Mouse (Mus musculus): ENCODE measurements around the gene CN725425. TPM values are rescaled to one million over a fixed set of nuclear protein-coding genes. Genes with fewer than 3 reads are reported as not detected.

CN725425 gene
- total RNA-seq, 2 experiments from 2014 or later: 0.42 to 0.62 TPM

Other genes starting within 250 kb of the CN725425 start
- 10 to 100 TPM; 14.1 to 15.8 TPM for gene Kif21a, start 149.5 kb upstream of the CN725425 start, total RNA-seq (2021)
- gene Abcd2, start 7.7 kb upstream of the CN725425 start, total RNA-seq (2021): 1 to 10 TPM; 5.4 to 5.8 TPM

All from heart, postnatal 25 days (tissue).